Mouse (Mus musculus) left cerebral cortex, adult 9 months (tissue): Measurements from ENCODE around the gene Doc2g.

Experiments
- DNase-seq, 2 experiments: peaks; one replicate each; pipeline ENCODE4 v3.0.0; 2022; ENCODE audit warnings: low spot score in 2 of 2

Gene Doc2g

DNA sequence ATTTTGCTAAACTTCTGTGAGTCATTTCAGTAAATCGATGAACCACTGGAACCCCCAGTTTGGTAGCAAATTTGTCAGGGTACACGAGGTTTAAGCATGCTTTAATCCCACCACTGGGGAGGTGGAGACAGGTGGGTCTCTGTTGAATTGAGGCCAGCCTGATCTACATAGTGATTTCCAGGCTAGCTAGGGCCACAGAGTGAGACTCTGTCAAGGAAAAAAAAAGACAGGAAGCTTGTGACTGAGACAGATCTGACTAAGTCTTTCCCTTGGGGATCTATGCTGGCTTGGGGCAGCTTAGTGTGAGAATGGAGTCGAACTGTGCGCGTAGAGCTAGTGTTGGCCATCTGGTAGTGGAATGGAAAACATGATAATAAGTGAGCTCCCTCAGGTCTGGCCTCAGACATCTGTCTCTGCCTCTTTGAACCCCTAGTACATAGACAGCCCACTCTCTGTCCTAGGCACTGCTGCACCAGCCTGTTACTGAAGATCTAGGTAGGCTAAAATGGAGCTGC lies 49.5 kb downstream of the Doc2g start:
- DNase-seq, result no peak

- no peak for DNase-seq
Observed at GRCm38 (mm10) chr19:4054613-4055012, 51.5 kb downstream of the Doc2g start.

GRCm38 (mm10) chr19:4055216-4055946 lies 52.3 kb downstream of the Doc2g start:
- no peak for DNase-seq

GRCm38 (mm10) chr19:4055947-4056693 lies 53.0 kb downstream of the Doc2g start:
- DNase-seq, result no peak
